Mouse (Mus musculus) megakaryocyte, embryonic 14.5 days (primary cell): ENCODE measurements around the gene 4930452B06Rik.
"Not testable (repeated sequence)": the region's sequence is repeated elsewhere in the genome, so short reads cannot be mapped to it uniquely, and the experiment has no call there.

Source experiments
- FLI1 ChIP-seq: IDR thresholded peaks from 2 replicates; pipeline ENCODE4 v1.6.1; 2012; ENCODE audit warnings: low read length, inconsistent platforms, mixed read lengths
- GATA1 ChIP-seq: IDR thresholded peaks from 3 replicates; pipeline ENCODE4 v1.6.1; 2012; ENCODE audit warnings: mixed read lengths, low read length, inconsistent platforms, borderline replicate concordance

DNA sequence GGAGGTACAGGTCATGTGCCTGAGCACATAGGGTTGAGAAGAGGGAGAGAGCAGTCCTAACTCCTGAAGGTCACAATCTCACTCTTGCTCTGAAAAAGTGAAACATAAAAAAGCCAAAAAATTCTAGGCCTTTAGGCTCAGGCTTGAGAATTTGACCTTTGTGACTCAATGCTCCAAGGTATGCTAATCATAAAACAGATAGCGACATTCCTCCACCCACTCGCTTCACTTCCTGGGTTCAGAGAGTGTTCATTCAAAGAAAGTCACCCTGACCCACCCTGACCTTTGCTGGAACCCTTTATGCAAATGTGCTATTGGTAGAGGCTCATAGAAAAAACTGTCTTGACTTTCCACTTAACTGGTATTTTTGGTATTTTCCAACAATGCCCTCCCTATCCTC, 115.0 kb downstream of the 4930452B06Rik start:
- TF ChIP-seq GATA1, FLI1: not testable (repeated sequence)
